Mouse (Mus musculus) cerebral cortex, adult 2 months (tissue): Measurements from ENCODE around the gene Abhd8.

Experiments
- WGBS: fragments of 180-500 bp; shearing (Covaris S2); methylation state at CpG from one replicate; pipeline ENCODE4 v1.1.7; 2018; 5-methylcytosine and 5-hydroxymethylcytosine counted together

Gene Abhd8

DNA sequence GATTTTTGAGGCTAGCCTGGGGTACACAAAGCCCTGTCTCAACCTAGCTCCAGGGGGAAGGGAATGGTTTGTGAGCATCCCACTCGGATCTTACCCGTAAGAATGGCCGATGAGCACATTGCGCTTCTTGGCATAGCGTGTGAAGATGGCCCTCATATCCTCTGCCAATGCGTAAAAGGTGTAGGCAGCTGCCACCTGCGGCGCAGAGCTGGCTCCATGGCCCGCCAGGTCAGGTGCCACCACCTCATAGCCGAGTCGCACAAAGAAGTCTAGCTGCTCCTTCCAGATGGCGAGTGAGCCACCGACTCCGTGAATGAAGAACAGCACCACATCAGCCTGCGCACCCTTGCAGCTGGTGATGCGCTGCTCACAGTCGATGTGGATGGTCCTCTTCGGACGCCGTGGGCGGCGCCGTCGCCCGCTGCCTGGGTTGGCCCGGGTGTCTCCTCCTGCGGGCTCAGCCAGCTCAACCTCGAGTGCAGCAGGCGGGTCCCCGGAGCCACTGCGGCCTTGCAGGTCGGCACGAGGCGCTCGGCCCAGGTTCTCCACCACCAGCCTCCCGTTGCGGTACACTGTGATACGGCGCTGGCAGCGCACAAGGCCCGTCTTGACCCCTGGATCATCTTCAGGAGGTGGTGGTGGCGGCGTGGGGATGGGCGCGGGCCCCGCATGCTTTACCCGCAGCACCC is 2.2 kb downstream of the Abhd8 start:
- WGBS = 83% methylated on average over 47 of the region's 47 CpGs

DNA sequence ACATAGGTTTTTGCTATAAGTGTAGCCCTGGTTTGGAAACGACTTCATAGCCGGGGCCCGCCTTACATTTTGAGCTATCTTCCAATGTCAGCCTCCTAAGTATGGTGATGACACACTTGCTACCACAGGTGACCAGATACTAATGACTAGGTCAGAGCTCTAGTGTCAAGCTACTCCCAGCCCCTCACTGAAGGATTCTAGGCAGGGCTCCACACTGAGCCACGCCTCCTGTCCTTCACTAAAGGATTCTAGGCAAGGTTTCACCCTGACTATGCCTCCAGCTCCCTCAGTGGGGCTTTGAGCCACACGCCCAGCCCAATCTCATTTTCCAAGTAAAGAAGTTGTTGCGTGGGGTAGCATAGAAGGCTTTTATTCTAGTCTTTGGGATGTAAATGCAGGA is 2.7 kb downstream of the Abhd8 start:
- 90% methylated on average over 6 of the region's 6 CpGs for WGBS

DNA sequence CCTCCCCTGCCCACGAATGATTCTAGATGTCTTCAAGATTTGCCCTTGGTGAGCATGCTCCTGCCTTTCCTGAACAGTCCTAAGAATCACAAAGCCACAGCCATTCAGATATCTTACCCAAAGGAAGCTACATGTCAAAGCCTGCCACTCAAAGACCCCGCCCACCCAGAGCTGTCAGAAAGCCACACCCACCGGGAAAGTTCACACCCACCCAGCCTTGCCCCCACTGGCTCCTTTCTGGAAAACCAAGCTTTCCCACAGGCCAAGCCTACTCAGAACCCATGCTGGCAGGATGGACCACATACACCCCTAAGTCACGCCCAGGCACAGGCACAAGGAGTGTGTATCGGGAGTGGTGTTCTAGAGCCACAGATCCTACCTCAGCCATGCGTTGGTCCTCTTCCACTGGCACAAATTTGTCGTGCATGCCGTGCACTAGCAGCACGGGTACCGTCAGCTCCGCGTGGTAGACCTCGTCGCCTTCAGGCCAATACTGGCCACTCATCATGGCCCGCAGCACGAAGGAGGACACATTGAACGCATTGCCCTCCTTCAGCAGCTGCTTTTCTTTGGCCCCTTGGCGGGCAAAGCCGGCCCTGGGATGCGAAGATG is 5.7 kb downstream of the Abhd8 start:
- WGBS = 86% methylated on average over 20 of the region's 20 CpGs

DNA sequence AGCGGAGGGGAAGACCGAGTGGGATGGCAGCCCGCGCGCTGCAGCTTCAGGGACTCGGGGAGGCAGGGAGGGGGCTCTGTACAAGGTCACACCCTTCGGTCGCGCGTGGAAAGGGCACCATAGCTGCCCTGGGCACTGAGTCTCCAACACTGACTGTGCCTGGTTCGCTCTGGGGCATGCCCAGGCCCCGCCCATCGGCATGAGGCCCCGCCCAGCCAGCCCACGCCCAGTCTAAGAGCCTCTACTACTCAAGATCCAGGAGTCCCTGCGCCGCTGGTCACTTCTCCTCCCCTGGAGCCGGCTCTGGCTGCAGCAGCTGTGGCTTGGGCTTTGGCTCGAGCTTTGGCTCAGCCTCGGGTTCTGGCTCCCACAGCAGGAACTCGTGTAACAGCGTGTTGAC is 6.5 kb downstream of the Abhd8 start:
- WGBS = 53% methylated on average over 22 of the region's 22 CpGs

DNA sequence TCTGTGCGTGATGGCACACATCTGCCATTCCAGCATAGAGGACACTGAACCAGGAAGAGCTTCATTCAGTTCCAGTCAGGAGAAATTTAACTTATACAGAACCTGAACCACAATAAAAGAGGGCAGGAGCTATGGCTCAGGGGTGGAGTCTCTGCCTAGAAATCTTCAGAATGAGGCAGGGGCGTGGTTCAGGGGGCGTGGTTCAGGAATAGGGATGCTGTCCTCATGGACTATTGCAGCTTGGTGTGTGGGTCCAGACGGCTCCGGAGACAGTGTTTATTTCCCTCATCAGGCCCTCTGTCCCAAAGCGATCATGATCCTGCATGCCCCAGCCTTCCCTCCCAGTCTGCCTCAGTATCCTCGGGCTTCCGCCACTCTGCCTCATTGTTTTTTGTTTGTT is 8.8 kb downstream of the Abhd8 start:
- 83% methylated on average over 8 of the region's 8 CpGs for WGBS

DNA sequence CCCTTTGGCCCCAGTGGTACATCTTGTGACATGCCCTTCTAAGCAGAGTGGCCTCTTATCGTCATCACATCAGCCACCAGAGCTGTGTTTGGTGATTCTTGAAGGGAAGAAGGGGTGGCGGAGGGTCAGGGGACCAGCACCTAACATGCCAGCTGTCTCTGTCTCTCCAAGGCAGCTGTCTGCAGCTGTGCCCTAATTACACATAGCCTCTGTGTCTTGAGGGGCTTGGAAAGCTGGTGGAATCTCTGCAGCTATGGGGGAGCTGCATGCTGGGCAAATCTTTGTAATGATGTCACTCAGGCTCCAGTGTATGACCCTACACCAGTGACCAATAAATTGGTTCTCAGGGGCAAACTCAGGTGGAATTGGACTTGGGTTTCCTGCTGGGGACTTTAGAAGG is 10.8 kb downstream of the Abhd8 start:
- WGBS = 83% methylated on average over 2 of the region's 2 CpGs

DNA sequence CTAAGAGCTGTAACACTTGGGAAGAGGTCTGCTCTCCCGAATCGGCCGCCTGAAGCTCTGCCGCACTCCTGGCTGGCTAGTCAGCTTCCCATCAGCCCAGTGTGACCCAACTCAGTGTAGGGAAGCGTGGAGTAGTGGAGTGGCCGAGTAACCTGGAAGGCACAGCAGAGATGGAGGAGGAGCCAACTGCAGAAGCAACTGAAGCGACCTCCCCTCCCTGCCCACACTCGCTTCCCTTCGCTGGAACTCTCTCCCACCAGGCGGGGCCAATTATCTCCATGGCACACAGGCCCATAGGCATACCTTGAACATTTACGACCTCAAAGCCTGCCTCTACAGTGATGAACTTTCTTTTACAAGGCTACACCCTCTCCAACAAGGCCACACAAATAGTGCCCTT is 11.7 kb downstream of the Abhd8 start:
- 64% methylated on average over 11 of the region's 11 CpGs for WGBS

DNA sequence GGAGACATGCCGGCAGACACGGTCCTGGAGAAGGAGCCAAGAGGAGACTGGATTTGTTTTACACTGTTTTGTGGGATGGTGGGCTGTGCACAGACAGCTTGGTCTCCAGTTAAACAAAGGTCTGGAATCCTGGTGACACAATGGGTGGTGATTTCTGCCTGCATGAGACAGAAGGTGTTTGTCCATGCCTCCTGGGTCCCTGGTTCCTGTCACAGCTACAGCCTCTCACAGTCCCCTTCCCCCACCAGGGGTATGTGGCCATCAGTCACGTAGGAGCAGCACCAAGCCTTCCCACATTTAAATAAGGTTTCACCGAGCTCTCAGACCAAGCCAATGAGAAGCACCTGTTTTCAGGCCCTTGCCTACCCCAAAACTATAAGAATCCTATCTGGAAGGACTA is 12.1 kb downstream of the Abhd8 start:
- WGBS = 71% methylated on average over 4 of the region's 4 CpGs

DNA sequence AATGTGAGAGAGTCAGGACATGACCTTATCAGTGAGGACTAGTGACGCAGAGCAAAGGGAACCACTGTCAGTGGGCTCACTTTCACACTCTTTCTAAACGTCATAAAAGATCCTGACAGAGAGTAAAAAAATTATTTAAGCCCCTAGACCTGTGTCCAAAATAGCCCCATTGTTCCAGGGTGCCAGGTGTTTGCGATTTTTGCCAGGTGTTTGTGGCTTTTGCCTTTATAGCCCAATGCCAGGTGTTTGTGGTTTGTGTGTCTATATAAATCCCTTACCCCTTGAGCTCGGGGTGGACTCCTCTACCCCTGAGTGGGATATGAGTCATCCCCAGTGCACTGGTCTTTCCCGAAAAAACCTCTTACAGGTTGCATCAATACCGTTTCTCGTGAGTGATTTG is 18.4 kb downstream of the Abhd8 start:
- WGBS = 81% methylated on average over 7 of the region's 7 CpGs

DNA sequence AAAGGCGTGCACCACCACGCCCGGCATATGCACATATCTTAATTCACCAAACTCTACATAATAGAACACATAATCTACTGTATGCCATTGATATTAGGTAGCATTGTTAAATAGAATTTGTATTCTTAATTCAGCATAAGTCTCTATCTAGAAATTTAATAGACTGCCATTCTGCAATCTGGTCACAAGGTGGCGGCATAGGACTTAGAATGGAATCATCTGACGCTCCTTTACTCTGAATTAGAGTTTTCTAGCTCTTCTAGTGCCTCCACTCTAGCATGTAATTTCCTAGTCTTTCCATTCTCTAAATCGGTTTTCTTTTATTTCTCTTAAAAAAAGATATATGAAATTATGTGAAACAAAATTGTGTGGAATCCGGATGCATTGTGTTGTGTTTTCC is 22.1 kb downstream of the Abhd8 start:
- WGBS = under 1% methylated on average over 7 of the region's 7 CpGs

DNA sequence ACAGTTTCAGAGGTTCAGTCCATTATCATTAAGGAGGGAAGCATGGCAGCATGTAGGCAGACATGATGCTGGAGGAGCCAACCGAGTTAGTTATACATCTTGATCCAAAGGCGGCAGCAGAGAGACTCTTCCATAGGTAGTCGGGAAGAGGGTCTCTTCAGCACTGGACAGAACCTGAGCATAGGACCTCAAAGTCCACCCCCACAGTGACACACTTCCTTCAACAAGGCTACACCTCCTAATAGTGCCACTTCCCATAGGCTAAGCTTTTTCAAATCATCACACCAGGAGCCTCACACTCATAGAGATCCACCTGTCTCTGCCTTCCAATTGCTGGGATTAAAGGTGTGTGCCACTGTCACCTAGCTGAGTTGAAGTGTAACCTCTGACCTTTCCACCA is 26.4 kb downstream of the Abhd8 start:
- WGBS = 47% methylated on average over 3 of the region's 3 CpGs

DNA sequence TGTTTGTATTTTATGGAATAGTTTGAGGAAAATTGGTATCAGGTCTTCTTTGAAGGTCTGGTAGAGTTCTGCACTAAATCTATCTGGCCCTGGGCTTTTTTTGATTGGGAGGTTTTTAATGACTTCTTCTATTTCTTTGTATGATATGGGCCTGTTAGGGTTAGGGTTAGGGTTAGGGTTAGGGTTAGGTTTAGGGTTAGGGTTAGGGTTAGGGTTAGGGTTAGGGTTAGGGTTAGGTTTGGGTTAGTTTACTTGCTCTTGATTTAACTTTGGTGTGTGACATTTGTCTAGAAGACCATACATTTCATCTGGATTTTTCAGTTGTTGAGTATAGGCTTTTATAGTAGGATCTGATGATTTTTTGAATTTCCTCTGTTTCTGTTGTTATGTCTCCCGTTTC is 30.5 kb downstream of the Abhd8 start:
- 88% methylated on average over 1 of the region's 1 CpGs for WGBS

DNA sequence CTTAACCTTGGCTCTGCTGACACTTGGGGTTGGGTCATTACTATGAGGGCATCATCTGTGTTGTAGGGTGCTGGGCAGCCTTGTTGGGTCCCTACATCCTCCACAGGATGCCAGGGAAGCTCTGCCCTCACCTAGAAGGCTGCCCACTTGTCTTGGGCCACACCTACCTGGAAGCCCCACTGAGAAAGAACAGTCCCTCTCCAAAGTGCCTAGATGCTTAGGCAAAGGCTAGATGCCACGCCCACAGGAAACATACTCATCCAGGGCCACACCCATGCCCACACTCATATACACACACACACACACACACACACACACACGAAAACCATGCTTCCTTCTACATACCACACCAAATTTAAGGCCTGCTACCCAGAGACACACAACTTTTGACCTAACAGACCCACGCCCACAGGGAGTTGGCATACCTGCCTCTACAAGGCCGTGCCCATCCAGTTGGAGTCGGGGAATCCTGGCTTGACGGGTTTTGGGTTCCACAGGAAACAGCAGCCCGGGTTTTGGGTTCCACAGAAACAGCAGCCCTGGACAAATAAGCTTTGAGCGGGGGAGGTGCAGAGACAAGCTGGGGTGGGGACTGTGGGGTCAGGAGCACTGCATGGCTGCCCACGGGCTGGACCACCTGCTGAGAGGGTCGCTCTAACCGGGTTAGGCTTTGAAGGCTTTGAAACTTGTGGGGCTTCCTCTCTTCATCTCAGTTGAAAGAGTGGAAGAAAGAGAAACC is 51.8 kb downstream of the Abhd8 start:
- WGBS = 48% methylated on average over 11 of the region's 11 CpGs

DNA sequence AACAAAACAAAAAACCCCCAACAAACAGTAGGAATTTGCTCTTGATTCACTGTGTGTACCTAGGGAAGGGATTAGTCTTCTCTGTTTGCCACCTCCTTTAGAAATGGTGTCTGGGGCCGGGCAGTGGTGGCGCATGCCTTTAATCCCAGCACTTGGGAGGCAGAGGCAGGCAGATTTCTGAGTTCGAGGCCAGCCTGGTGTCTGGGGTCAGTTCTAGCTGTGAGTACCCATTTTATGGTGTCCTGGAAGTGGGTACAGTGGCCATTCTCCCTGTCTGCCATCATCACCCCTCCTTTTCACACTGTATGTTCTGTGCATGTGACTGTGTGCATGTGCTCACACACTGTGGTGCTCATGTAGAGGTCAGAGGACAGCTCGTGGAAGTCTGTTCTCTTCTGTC is 55.2 kb downstream of the Abhd8 start:
- 92% methylated on average over 4 of the region's 4 CpGs for WGBS

DNA sequence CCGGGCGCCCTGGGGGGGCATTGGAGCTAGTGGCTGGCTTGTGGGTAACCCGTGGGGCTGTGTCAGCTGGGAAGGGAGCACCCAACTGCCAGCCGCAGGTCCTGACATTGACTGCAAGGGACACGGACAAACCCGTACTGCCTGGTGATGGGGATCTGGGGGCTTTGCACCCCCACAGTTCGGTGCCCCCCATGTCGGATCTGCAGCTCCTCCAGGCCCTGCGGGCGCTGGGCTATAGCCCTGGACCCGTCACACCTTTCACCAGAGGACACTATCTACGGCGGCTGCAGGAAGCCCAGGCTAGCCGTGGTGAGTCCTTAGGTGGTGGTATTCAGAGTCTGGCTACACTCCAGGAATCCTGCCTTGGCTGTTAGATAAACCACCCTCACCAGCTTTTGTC is 56.0 kb downstream of the Abhd8 start:
- 96% methylated on average over 14 of the region's 14 CpGs for WGBS
